Mouse (Mus musculus): ENCODE data around the gene Golga3.

The Golga3 gene

GRCm38 (mm10) chr5:110231638-110232037 is 55.1 kb downstream of the Golga3 start:
- DNase-seq (ENCODE audit: low spot score in 2 of 2): peak; percentile 25 to 66

GRCm38 (mm10) chr5:110232346-110232745 is 55.8 kb downstream of the Golga3 start:
- no peak for DNase-seq (ENCODE audit: low spot score in 2 of 2)

- DNase-seq (ENCODE audit: low spot score in 2 of 2): no peak
These were observed 67.6 kb downstream of the Golga3 start for GRCm38 (mm10) chr5:110244091-110244490.

GRCm38 (mm10) chr5:110266941-110267340 is 90.4 kb downstream of the Golga3 start:
- DNase-seq (ENCODE audit: low spot score in 2 of 2): no peak

DNA sequence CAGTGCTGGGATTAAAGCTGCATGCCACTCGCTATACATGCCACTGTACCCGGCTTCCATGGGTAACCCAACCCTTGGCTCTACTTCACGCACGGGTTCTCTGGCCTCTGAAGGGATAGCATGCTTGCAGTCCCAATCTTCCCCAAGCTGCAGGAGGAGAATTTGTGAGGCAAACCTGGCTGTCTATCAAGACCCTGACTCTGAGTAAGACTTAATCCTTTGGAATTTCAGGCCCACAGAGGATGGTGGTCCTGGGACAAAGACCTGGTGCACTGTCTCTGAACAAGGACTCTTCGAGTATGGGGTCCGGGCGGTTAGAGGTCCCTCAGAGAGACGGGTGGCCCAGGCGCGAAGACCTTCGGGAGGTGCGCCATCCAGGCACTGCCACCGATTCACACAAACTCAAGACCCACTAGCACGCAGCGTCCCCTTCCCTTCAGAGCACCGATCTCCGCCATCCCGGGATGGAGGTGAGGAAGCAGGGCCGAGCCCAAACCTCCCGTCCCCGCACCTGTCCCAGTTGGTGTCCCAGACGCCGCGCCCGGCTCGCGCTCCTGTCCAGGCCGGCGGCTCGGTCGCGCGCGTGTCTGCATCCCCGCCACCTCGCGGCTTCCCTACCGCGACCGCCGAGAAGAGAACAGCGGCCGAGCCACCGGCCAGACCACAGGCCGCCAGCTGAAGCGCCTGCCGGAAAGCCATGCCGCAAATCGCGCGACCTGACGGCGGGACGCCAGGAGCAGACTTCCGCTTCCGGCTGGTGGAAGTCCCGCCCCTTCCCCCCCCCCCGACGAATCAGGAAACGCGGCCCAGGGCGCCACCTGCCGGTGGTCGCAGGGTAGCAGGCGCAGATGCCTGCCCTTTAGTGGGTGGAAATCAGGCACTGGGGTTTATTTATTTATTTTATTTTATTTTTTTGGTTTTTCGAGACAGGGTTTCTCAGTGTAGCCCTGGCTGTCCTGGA is 92.9 kb downstream of the Golga3 start, which contains the start of gene Pgam5:
TSS of gene Pgam5 (minus strand) at position 773 of the 961 bp plus-strand sequence.
- DNase-seq (ENCODE audit: low spot score in 2 of 2): peak; percentile 88 to 98

- DNase-seq (ENCODE audit: low spot score in 2 of 2): no peak
These were observed 93.7 kb downstream of the Golga3 start for GRCm38 (mm10) chr5:110270242-110270641.

DNA sequence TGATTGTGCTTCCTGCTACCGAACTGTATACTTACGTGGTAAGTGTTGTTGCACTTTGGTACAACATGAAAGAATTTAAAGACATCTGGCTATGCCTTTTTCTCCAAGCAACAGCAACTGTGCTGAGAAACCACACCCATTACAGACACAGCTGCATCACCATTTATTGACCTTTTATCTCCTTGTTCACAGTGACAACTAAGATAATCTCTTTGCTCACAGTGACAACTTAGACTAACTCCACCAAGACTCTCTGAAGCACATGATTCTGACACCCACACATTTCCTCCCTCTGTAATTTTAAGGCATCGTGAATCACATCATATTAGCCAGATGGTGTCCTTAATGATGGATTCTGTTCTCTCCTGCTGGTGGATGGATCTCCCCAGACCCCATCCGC is 97.6 kb downstream of the Golga3 start:
- no peak for DNase-seq (ENCODE audit: low spot score in 2 of 2)

GRCm38 (mm10) chr5:110274846-110275245 is 98.3 kb downstream of the Golga3 start:
- DNase-seq (ENCODE audit: low spot score in 2 of 2): no peak
